In the genomic region with DNA sequence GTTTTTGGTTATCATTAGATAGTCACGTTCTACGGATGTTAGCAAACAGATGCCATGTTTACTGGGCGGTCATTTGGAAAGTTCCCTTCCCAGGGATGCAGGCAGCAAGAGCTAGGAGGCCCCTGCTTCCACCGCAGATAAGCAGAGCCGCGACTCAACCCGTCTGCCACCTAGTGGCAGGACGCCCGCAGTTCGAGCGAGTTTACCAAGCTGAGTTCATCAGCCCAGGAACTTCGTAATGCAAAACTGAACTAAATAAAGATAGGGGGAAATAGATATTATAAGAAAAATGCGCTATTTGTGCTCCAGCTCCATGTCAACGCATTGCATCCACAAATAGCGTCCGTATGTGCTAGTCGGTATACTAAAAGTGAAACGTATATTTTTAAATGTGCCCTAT, we compare ENCODE assay signal across 7 mouse cellular contexts. TPM values are rescaled to one million over a fixed set of nuclear protein-coding genes. Genes with fewer than 3 reads are reported as not detected.
DNase-seq lines count a peak whose midpoint lies in the region; ATAC-seq and TF ChIP-seq lines count a peak whose summit lies in the region.

No protein-coding gene starts in this region.

- no peak overlapping the region for H3K27ac ChIP-seq in gastrocnemius, adult 2 months
- no peak overlapping the region for H3K27ac ChIP-seq in midbrain, embryonic 16.5 days (ENCODE audit: low read length)
- no peak overlapping the region for H3K27ac ChIP-seq in spleen, adult 2 months (ENCODE audit: insufficient read depth, low read length)

- H3K36me3 ChIP-seq in midbrain, embryonic 16.5 days (ENCODE audit: control insufficient read depth, insufficient read depth, low read length), result no peaks in the 10 kb centered on the region
- H3K36me3 ChIP-seq in spleen, adult 2 months (ENCODE audit: control insufficient read depth, insufficient read depth, low read length), result no peaks in the 10 kb centered on the region

- peak; percentile 78 for TF ChIP-seq CTCF in gastrocnemius, adult 2 months (IDR thresholded peaks at IDR 0.05)
- peak; percentile 71; the same call in 1 of the 2 replicates for TF ChIP-seq CTCF in spleen, adult 2 months (IDR thresholded peaks at IDR 0.05; ENCODE audit: extremely low read depth, insufficient read depth, insufficient read length, insufficient replicate concordance)

- H3K27me3 ChIP-seq in midbrain, embryonic 16.5 days (ENCODE audit: control insufficient read depth, insufficient read depth, low read depth, low read length), result no peaks in the 10 kb centered on the region
- H3K27me3 ChIP-seq in spleen, adult 2 months (ENCODE audit: control insufficient read depth, insufficient read depth, low read length), result no peaks in the 10 kb centered on the region

- 20% methylated on average over 18 of the region's 18 CpGs for WGBS in midbrain, embryonic 16.5 days
- 16% methylated on average over 18 of the region's 18 CpGs for WGBS in spleen, adult 2 months

- peak; percentile 50 for ATAC-seq in inflammation-experienced regulatory T-cells, adult 6 months
- ATAC-seq in midbrain, embryonic 16.5 days, result 0 out of 2 replicates have a peak, but pooled peaks have one; percentile 81

- H3K4me3 ChIP-seq in gastrocnemius, adult 2 months, result peak overlapping the region; percentile 23; the same call in 1 of the 2 replicates
- no peak overlapping the region for H3K4me3 ChIP-seq in midbrain, embryonic 16.5 days (ENCODE audit: low read depth, low read length)
- no peak overlapping the region for H3K4me3 ChIP-seq in spleen, adult 2 months (ENCODE audit: extremely low read depth, insufficient read depth, insufficient read length)

- no peak overlapping the region for H3K9ac ChIP-seq in midbrain, embryonic 16.5 days (ENCODE audit: low read depth, low read length)

- no peak for TF ChIP-seq POLR2A in spleen, adult 2 months (IDR thresholded peaks at IDR 0.05; ENCODE audit: low read depth, low read length)

- no peak overlapping the region for H3K4me2 ChIP-seq in midbrain, embryonic 16.5 days (ENCODE audit: low read length)

- no peaks in the 10 kb centered on the region for H3K9me3 ChIP-seq in midbrain, embryonic 16.5 days (replicated peaks; ENCODE audit: control insufficient read depth, low read length, poor library complexity, severe bottlenecking)

- no peaks in the 10 kb centered on the region for H3K4me1 ChIP-seq in midbrain, embryonic 16.5 days (ENCODE audit: control insufficient read depth, insufficient read depth, low read length)
- H3K4me1 ChIP-seq in spleen, adult 2 months (ENCODE audit: control insufficient read depth, insufficient read depth, insufficient read length), result no peaks in the 10 kb centered on the region

- intact Hi-C loops in gastrocnemius, adult 2 months (cut with DNase I), result loop anchor here (10.0 kb wide), 1 partner anchor 114 kb away; a partner anchor contains a TSS
- intact Hi-C loops in left cerebral cortex, postnatal 25 days (cut with DNase I), result loop anchor here (2.0 to 5.0 kb wide), 4 partner anchors 48 to 146 kb away; a partner anchor contains a TSS

- peak; percentile 66 to 73 for DNase-seq in adrenal gland, adult 18-20 months (ENCODE audit: low spot score in 2 of 2)
- DNase-seq in cerebellum, postnatal 14 days, result peak; percentile 88
- DNase-seq in gastrocnemius, adult 2 months, result peak; percentile 77
- DNase-seq in left cerebral cortex, postnatal 25 days (ENCODE audit: low spot score in 2 of 2), result peak; percentile 85 to 97
- peak in 1 of 2 experiments; percentile 50 for DNase-seq in spleen, adult 2 months (ENCODE audit: low read depth in 1 of 2, low spot score in 2 of 2)

RNA-seq across cellular contexts. Expression of a gene that starts 37.5 kb away (rescaled TPM):
- 1 to 10 TPM; 1.0 to 2.3 TPM for total RNA-seq in adrenal gland, adult 18-20 months (2021)
- total RNA-seq in gastrocnemius, adult 2 months (2021), result not detected
- 1 to 10 TPM in 1 of 3 experiments, not detected in 2; 2.1 TPM for polyA plus RNA-seq in inflammation-experienced regulatory T-cells, adult 6 months (2017; shearing (Covaris generic))
- total RNA-seq in left cerebral cortex, postnatal 25 days (2021), result not detected
- polyA plus RNA-seq in midbrain, embryonic 16.5 days (2015; fragmentation: Nextera tagmentation; extraction: Ambion mirVana), result not detected in 2 replicates
- polyA plus RNA-seq in spleen, adult 2 months (2012; rRNA removed), result 5.8 and 6.4 TPM in 2 replicates
